ENCODE assay signal across 12 mouse cellular contexts in the genomic region with DNA sequence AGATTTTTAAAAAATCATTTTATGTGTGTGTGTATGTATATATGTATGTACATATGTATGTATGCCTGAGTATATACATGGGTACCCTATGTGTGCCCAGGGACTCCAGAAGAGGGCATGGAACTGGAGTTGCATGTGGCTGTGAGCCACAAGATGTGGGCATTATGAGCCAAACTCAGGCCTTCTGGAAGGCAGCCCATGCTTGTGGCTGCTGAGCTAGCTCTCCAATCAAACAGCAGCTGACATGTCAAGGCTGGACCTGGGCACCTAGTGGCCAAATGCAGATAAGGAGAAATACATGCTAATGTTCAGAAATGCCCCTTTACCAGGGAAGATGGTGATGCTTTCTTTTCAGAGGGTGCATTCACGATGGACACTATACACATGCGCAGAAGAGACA.
A peak's percentile ranks its signal among the peaks of the same experiment; 100 is the strongest.
DNase-seq lines count a peak whose midpoint lies in the region; ATAC-seq and TF ChIP-seq lines count a peak whose summit lies in the region.
"Had no signal": no experiment of that assay in that cellular context is flagged by ENCODE, and none has a peak within 500 bp of the region (broad histone marks: within the 10 kb centered on the region; RNA-seq: fewer than 3 reads in every experiment).

No protein-coding gene starts in this region.

- peaks cover 30% of the 10 kb centered on the region for H3K36me3 ChIP-seq in heart, embryonic 12.5 days
- peaks cover 3% of the 10 kb centered on the region; the same call in 1 of the 2 replicates for H3K36me3 ChIP-seq in heart, postnatal 0 days (replicated peaks; ENCODE audit: control insufficient read depth, insufficient read depth, low read length)
- H3K36me3 ChIP-seq: embryonic facial prominence, embryonic 12.5 days; limb, embryonic 15.5 days had no signal

- no peak for TF ChIP-seq EP300 in heart, postnatal 0 days (IDR thresholded peaks at IDR 0.05; ENCODE audit: low read depth)

- DNase-seq in heart, adult 8-10 months (ENCODE audit: low spot score) = peak; percentile 24
- DNase-seq in adrenal gland, adult 2 months = peak; percentile 73
- DNase-seq in cerebellum, adult 2 months = peak; percentile 66 to 78
- no peak for DNase-seq in heart, postnatal 0 days (ENCODE audit: low spot score)
- DNase-seq in retina, embryonic 14.5 days (ENCODE audit: low spot score) = no peak
- no peak for DNase-seq in layer of hippocampus, postnatal 14 days (ENCODE audit: low spot score in 2 of 2)
- DNase-seq: lung, postnatal 4 days had no signal

- peaks cover 1% of the 10 kb centered on the region; the same call in 1 of the 2 replicates for H3K9me3 ChIP-seq in heart, embryonic 12.5 days (replicated peaks)
- no peaks in the 10 kb centered on the region for H3K9me3 ChIP-seq in heart, postnatal 0 days (replicated peaks; ENCODE audit: control insufficient read depth, low read length)
- H3K9me3 ChIP-seq: embryonic facial prominence, embryonic 12.5 days; limb, embryonic 15.5 days had no signal

- peak; percentile 26; the same call in 1 of the 2 replicates for TF ChIP-seq CTCF in cerebellum, adult 2 months (IDR thresholded peaks at IDR 0.05; ENCODE audit: borderline replicate concordance, insufficient read depth, low read depth, low read length)
- peak; percentile 15; the same call in 1 of the 2 replicates for TF ChIP-seq CTCF in heart, postnatal 0 days (IDR thresholded peaks at IDR 0.05; ENCODE audit: low read depth)

- no peak overlapping the region for H3K9ac ChIP-seq in heart, embryonic 12.5 days
- no peak overlapping the region for H3K9ac ChIP-seq in heart, postnatal 0 days (replicated peaks; ENCODE audit: low read depth, low read length)
- H3K9ac ChIP-seq: embryonic facial prominence, embryonic 12.5 days; limb, embryonic 15.5 days had no signal

- no peak overlapping the region for H3K27ac ChIP-seq in heart, embryonic 12.5 days (ENCODE audit: poor library complexity, severe bottlenecking)
- H3K27ac ChIP-seq in cerebellum, adult 2 months (ENCODE audit: insufficient read depth, low read length) = 0 out of 2 replicates have a peak overlapping the region, but pooled peaks have one; percentile 24
- no peak overlapping the region for H3K27ac ChIP-seq in heart, postnatal 0 days (ENCODE audit: low read depth)
- H3K27ac ChIP-seq: embryonic facial prominence, embryonic 12.5 days; limb, embryonic 15.5 days had no signal

- no peaks in the 10 kb centered on the region for H3K27me3 ChIP-seq in heart, embryonic 12.5 days (replicated peaks)
- no peaks in the 10 kb centered on the region for H3K27me3 ChIP-seq in cerebellum, adult 2 months (ENCODE audit: control insufficient read depth, insufficient read depth, low read length)
- H3K27me3 ChIP-seq in heart, postnatal 0 days (ENCODE audit: control insufficient read depth, insufficient read depth, low read length) = no peaks in the 10 kb centered on the region
- H3K27me3 ChIP-seq: embryonic facial prominence, embryonic 12.5 days; limb, embryonic 15.5 days had no signal

- no peak for TF ChIP-seq POLR2A in cerebellum, adult 2 months (IDR thresholded peaks at IDR 0.05; ENCODE audit: borderline replicate concordance, insufficient read depth, low read length)

- H3K4me1 ChIP-seq in heart, embryonic 12.5 days (replicated peaks) = peaks cover 30% of the 10 kb centered on the region
- H3K4me1 ChIP-seq in cerebellum, adult 2 months (ENCODE audit: control insufficient read depth, insufficient read depth, low read length) = peaks cover 14% of the 10 kb centered on the region
- H3K4me1 ChIP-seq in heart, postnatal 0 days (ENCODE audit: control insufficient read depth, insufficient read depth) = peaks cover 22% of the 10 kb centered on the region

- no peak overlapping the region for H3K4me3 ChIP-seq in heart, embryonic 12.5 days
- H3K4me3 ChIP-seq in cerebellum, adult 2 months (replicated peaks; ENCODE audit: insufficient read depth, low read depth, low read length) = no peak overlapping the region
- no peak overlapping the region for H3K4me3 ChIP-seq in heart, postnatal 0 days (ENCODE audit: low read depth, low read length)
- H3K4me3 ChIP-seq: embryonic facial prominence, embryonic 12.5 days; limb, embryonic 15.5 days had no signal

- WGBS in heart, embryonic 12.5 days = 78% methylated on average over 2 of the region's 2 CpGs
- WGBS in cerebellum, adult 2 months = 55% methylated on average over 2 of the region's 2 CpGs
- WGBS in heart, postnatal 0 days = 85% methylated on average over 2 of the region's 2 CpGs

- H3K4me2 ChIP-seq in heart, embryonic 12.5 days = no peak overlapping the region
- H3K4me2 ChIP-seq in heart, postnatal 0 days (ENCODE audit: low read depth, low read length) = no peak overlapping the region
- H3K4me2 ChIP-seq: embryonic facial prominence, embryonic 12.5 days; limb, embryonic 15.5 days had no signal

- ATAC-seq in heart, embryonic 12.5 days (ENCODE audit: insufficient number of reproducible peaks, low FRiP score) = no peak
- ATAC-seq in heart, postnatal 0 days (ENCODE audit: insufficient read depth, low read depth) = no peak
- no peak for ATAC-seq in granulocyte monocyte progenitor cell, adult 5-6 weeks (replicated peaks; ENCODE audit: poor library complexity, severe bottlenecking)
- ATAC-seq: forebrain, embryonic 16.5 days had no signal

Comparison
In these comparisons a context has a peak if more than half of its experiments do, and no peak if none do; other contexts are left out.
1. DNase-seq: peak in heart, adult 8-10 months (single experiment), adrenal gland, adult 2 months (single experiment) and cerebellum, adult 2 months (2 of 2); none in heart, postnatal 0 days (single experiment), retina, embryonic 14.5 days (single experiment) and layer of hippocampus, postnatal 14 days (0 of 2).